Mouse (Mus musculus): ENCODE data around the gene Aip. TPM values are rescaled to one million over a fixed set of nuclear protein-coding genes. Genes with fewer than 3 reads are reported as not detected.

Aip gene
- polyA plus RNA-seq, 1 experiment from 2014 or later: 97.7 TPM

DNA sequence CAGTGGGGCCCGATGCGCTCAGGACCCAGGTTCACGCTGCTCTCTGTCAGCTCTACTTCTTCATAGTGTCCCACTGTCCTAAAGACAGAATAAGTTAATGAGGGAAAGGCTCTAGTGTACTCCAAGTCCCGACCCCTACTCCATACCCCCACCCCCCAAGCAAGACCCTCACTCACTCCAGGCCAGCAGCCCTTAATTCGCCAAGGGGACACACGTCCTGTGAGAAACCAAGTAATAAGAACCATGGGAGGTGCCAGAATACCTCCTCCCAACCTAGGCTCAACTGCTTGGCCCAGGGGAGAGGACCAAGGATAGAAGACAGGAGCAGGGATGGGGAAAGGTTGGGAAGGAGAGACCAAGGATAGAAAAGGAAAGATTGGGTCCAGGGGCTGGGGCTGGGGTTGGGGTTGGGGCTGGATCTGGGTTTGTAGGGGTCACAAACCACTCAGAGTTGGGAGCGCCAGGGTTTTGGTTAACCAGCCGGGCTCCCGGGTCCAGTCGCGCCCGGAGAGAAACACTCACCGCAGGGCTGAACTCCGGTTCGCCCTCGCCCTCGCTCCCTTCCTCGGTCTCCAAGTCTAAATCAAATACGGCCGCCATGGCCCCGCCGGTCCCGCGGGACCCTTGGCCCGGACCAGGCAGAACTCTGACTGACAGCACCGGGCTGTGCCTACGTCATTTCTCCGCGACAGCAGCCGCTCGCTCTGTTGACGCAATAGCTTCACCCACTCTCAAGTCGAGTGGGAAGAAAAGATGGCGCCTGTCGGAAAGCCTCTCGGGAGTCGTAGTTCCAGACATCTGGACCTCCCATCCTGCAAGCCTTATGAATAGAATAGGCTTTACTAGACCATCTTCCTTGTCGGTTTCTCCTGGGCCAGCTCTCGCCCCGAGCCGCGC lies 37.2 kb upstream of the Aip start, which contains the start of gene Rps6kb2:
Gene Rps6kb2, minus strand, starts transcription at position 709 of the 897 bp plus-strand sequence.
- peak; percentile 85 for ATAC-seq (ENCODE audit: insufficient number of reproducible peaks, low FRiP score, low TSS enrichment, low read depth)
- peak within 1 kb of the TSS; percentile 73 for H3K9ac ChIP-seq
- H3K36me3 ChIP-seq: peaks cover 39% of the 10 kb centered on the region
- peaks cover 16% of the 10 kb centered on the region for H3K4me1 ChIP-seq
- H3K27ac ChIP-seq: peak within 1 kb of the TSS; percentile 75
- WGBS: 6% methylated on average over 42 of the region's 42 CpGs
- H3K27me3 ChIP-seq: no peaks in the 10 kb centered on the region
- peak within 1 kb of the TSS; percentile 85 for H3K4me2 ChIP-seq
- H3K9me3 ChIP-seq: no peaks in the 10 kb centered on the region
- H3K4me3 ChIP-seq: peak within 1 kb of the TSS; percentile 73

DNA sequence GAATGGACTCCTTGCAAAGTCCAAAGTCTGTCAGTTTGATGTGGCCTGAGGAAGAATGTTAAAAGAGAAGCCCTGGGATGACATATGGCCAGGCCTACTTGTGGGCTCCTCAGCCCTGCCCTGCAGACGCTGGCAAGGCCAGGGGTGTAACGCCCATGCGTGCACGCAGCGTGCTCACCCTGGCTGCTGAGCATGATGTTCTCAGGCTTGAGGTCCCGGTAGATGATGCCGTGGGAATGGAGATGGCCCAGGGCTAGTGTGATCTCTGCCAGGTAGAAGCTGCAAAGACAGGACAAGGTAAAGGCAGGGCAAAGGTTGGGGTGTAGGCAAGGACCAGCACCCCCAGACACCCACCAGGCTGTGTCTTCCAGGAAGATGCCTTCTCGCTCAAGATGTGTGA lies 33.4 kb upstream of the Aip start:
- 97% methylated on average over 8 of the region's 8 CpGs for WGBS
- no peak overlapping the region for H3K27ac ChIP-seq
- H3K4me2 ChIP-seq: no peak overlapping the region
- H3K36me3 ChIP-seq: peaks cover 66% of the 10 kb centered on the region
- H3K4me1 ChIP-seq: peaks cover 16% of the 10 kb centered on the region
- H3K9me3 ChIP-seq: no peaks in the 10 kb centered on the region
- no peak for ATAC-seq (ENCODE audit: insufficient number of reproducible peaks, low FRiP score, low TSS enrichment, low read depth)
- H3K27me3 ChIP-seq: no peaks in the 10 kb centered on the region
- H3K4me3 ChIP-seq: no peak overlapping the region
- H3K9ac ChIP-seq: no peak overlapping the region

DNA sequence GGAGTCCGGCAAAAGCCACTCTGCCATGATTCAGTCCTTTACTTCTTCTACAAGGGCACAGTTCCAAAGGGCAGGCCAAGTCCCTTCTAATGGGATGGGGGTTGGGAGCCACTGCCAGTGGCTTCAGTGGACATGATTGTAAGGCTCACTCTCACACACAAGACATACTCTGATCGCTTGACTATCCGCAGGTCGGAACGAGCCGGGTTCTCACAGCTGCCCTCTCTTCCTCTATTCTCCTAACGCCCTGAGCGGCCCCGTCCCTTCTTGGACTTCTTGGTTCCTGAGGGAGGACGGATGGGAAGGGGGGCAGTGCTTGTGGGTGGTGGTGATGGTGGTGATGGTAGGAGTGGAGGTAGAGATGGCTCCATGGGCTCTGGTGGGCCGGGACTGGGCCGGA lies 31.1 kb upstream of the Aip start:
- Histone ChIP-seq H3K27me3 (no peaks in the 10 kb centered on the region), H3K4me3 (no peak overlapping the region), H3K9ac (no peak overlapping the region), H3K27ac (no peak overlapping the region), H3K4me2 (no peak overlapping the region), H3K36me3 (peaks cover 83% of the 10 kb centered on the region), H3K9me3 (no peaks in the 10 kb centered on the region), H3K4me1 (peaks cover 1% of the 10 kb centered on the region; the same call in 1 of the 2 replicates)
- WGBS: 90% methylated on average over 12 of the region's 12 CpGs
- no peak for ATAC-seq (ENCODE audit: insufficient number of reproducible peaks, low FRiP score, low TSS enrichment, low read depth)

DNA sequence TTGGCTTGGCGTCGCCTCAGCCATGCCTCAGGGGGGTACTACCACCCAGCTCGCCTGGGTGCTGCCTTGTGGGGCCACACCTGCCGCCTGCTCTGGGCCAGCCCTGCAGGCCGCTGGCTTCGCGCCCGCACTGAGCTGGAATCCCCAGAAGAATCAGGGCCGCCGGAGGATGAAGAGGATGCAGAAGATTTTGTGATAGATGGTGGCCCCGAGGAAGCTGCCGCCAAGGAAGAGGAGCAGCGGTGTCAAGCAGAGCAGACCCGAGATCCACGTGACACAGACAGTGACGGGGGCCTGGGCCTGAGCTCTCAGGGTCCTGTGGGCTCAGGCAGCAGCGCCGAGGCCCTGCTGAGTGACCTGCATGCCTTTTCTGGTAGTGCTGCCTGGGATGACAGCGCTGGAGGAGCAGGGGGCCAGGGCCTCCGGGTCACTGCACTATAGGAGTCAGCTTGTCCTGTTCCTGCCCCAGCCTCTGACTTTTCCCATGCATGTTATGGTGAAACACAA lies 30.5 kb upstream of the Aip start:
- no peaks in the 10 kb centered on the region for H3K4me1 ChIP-seq
- peaks cover 81% of the 10 kb centered on the region for H3K36me3 ChIP-seq
- no peak overlapping the region for H3K27ac ChIP-seq
- H3K9me3 ChIP-seq: no peaks in the 10 kb centered on the region
- ATAC-seq (ENCODE audit: insufficient number of reproducible peaks, low FRiP score, low TSS enrichment, low read depth): no peak
- H3K27me3 ChIP-seq: no peaks in the 10 kb centered on the region
- WGBS: 77% methylated on average over 20 of the region's 20 CpGs
- no peak overlapping the region for H3K9ac ChIP-seq
- no peak overlapping the region for H3K4me2 ChIP-seq
- no peak overlapping the region for H3K4me3 ChIP-seq

DNA sequence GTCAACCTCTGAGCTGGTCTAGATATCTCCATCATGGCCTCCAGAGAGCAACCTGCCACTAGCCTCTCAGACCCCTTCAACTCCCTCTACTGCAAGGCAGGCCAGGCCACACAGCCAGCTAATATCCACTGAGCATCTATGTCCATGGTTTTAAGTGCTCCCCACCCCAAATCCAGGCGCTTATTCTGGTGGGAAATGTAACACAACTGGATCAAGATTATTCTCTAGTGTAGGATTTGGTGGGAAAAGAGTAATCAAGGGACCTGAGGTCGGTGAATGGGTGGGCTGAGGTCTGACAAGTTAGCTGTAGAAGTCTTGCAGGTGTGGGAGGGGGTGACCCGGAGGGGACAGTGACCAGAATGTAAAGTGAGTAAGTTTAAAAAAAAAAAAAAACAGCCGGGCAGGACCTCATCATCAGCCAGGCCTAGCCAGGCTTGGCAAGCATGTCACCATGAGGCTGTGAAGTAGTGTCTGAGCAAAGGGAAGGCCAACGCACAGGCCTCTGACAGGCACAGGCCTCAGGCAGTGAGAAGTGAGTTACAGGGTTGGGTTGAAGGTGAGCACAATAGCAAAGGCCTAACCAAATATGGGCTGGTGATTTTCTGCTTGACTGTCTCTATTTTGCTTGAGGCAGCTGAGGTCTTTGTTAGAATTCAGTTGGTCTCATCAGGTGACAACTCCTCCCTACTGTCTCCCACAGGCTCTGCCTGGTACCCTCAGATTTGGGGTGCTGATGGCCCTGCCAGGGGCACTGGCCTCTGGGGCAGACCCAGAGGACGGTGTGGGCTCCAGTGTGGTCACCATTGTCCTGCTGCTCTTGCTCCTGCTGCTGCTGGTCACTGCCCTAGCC lies 29.8 kb upstream of the Aip start:
- WGBS: 81% methylated on average over 6 of the region's 6 CpGs

DNA sequence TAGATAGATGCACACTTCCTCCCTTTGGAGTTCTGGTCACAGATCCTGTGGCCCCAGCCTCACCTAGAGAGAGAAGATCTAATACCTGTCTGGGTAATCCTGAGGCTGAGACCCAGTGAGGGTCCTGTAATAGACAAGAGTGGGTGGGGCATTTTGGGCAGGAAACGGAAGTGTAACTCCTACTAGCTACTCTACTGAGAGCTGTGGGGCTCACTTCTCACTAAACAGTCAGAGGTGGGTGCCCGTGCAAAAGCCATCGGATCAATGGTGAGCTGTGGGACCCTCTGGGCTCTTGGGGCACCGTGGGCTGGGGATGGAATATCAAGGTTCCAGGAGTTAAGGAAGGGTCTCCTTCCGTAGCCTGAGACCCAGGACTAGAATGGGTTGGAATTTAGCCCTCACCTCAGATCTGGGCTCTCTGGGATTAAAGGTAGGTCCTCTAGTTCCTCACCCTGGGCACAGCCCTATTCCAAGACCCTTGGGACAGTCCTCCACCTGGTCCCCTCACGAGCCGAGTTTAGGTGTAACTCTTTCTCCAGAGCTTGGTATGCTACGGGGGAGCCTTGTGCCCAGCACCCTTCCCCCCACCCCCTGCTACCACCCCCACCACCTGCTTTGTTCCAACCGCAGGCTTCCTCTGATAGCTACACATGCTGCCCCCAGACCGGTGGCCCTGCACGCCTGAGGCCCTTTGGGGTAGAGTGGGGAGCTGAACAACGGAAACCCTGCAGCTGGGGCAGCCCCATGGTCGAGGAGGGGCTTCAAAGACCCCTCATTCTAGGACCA lies 29.0 kb upstream of the Aip start:
- peaks cover 84% of the 10 kb centered on the region for H3K36me3 ChIP-seq
- ATAC-seq (ENCODE audit: insufficient number of reproducible peaks, low FRiP score, low TSS enrichment, low read depth): no peak

More for the DNA sequence above, 29.8 kb upstream of the Aip start:
- ATAC-seq (ENCODE audit: insufficient number of reproducible peaks, low FRiP score, low TSS enrichment, low read depth): no peak
- Histone ChIP-seq H3K4me3 (no peak overlapping the region), H3K27ac (no peak overlapping the region; the same call in 1 of the 2 replicates), H3K9me3 (no peaks in the 10 kb centered on the region), H3K4me2 (no peak overlapping the region), H3K9ac (0 out of 2 replicates have a peak overlapping the region, but pooled peaks have one; percentile 14), H3K36me3 (peaks cover 82% of the 10 kb centered on the region), H3K4me1 (no peaks in the 10 kb centered on the region), H3K27me3 (no peaks in the 10 kb centered on the region)

DNA sequence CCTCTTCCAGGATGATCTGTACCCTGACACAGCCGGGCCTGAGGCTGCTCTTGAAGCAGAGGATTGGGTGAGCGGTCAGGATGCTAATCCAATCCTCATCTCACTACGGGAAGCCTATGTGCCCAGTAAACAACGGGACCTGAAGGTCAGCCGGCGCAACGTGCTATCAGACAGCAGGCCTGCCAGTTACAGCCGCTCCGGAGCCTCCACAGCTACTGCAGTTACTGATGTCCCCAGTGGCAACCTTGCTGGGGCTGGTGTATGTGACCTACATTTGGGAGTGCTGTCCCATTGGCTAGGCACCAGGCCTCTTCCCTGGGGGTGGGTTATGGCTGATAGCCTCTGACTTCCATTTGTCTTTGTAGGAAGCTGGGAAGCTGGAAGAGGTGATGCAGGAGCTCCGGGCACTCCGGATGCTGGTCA lies 27.6 kb upstream of the Aip start, which contains the start of gene Ptprcap:
Gene Ptprcap, plus strand, starts transcription at position 373 of the 423 bp plus-strand sequence.
- H3K36me3 ChIP-seq: peaks cover 70% of the 10 kb centered on the region
- peaks cover 15% of the 10 kb centered on the region for H3K4me1 ChIP-seq
- no peaks in the 10 kb centered on the region for H3K9me3 ChIP-seq
- WGBS: 72% methylated on average over 11 of the region's 11 CpGs
- no peak within 1 kb of the TSS for H3K4me2 ChIP-seq
- no peak within 1 kb of the TSS for H3K27ac ChIP-seq
- no peak within 1 kb of the TSS for H3K4me3 ChIP-seq
- no peak for ATAC-seq (ENCODE audit: insufficient number of reproducible peaks, low FRiP score, low TSS enrichment, low read depth)
- no peaks in the 10 kb centered on the region for H3K27me3 ChIP-seq
- H3K9ac ChIP-seq: no peak within 1 kb of the TSS

More for the DNA sequence above, 29.0 kb upstream of the Aip start:
- H3K4me3 ChIP-seq: no peak overlapping the region
- H3K9me3 ChIP-seq: no peaks in the 10 kb centered on the region
- no peak overlapping the region; the same call in 1 of the 2 replicates for H3K27ac ChIP-seq
- no peaks in the 10 kb centered on the region for H3K27me3 ChIP-seq
- 78% methylated on average over 13 of the region's 13 CpGs for WGBS
- no peak overlapping the region for H3K9ac ChIP-seq
- peaks cover 7% of the 10 kb centered on the region for H3K4me1 ChIP-seq
- no peak overlapping the region for H3K4me2 ChIP-seq

DNA sequence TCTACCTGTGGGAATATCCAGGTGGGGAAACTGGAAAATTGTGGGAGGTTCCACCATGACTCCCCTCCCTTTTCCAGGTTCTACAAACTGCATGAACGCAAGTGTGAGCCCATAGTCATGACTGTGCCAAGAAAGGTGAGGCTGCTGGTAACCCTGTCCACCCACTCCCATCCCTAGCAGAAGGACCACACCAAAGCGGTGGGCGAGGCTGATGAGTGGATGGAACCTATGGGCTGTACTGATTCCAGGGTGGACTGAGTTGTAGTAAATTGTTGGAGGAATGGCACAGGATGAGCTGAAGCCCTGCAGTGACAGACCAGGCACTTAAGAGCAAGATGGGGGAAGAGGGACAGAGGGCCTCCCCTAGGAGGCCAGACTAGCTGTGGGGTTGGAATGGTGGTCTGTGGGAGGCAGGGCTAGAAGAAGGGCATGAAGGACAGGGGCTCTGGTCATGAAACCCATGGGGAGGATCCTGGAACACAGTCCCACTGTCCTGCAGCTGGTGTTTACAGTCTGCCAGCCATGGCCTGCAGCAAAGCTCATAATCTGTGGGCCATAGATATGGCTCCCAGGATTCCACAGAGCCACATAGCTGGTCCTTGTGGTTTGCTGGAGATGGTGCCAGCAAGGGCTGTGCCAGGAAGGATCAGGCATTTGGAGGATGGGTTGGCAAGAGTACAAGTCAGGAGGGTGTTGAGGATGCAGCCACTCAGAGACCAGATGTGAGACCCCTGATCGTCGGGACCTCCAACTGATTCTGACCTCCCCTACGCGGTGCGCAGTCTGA lies 27.0 kb upstream of the Aip start:
- Histone ChIP-seq H3K4me3 (no peak overlapping the region), H3K27me3 (no peaks in the 10 kb centered on the region), H3K36me3 (peaks cover 64% of the 10 kb centered on the region), H3K4me1 (peaks cover 20% of the 10 kb centered on the region), H3K9me3 (no peaks in the 10 kb centered on the region), H3K27ac (no peak overlapping the region), H3K9ac (no peak overlapping the region), H3K4me2 (no peak overlapping the region)
- no peak for ATAC-seq (ENCODE audit: insufficient number of reproducible peaks, low FRiP score, low TSS enrichment, low read depth)
- WGBS: 85% methylated on average over 8 of the region's 8 CpGs

DNA sequence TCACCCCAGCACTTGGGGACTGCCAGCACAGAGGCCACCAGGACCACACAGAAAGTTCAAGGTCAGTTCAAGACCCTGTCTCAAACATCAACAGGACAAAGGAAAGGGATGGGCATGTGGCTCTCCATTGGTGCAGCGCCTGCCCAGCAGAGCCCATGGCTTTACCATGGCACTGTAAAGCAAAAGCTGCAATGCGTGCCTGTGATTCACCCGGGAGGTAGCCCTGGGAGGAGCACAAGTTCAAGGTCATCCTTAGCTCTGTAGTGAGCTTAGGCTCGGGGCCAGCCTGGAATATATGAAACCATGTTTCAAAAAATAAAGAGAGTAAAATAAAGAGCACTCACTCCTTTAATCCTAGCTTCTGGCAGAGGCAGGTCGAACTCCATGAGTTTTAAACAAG lies 26.2 kb upstream of the Aip start:
- ATAC-seq (ENCODE audit: insufficient number of reproducible peaks, low FRiP score, low TSS enrichment, low read depth): no peak
- Histone ChIP-seq H3K4me2 (no peak overlapping the region), H3K27ac (no peak overlapping the region), H3K9ac (no peak overlapping the region), H3K9me3 (no peaks in the 10 kb centered on the region), H3K36me3 (peaks cover 57% of the 10 kb centered on the region), H3K27me3 (no peaks in the 10 kb centered on the region), H3K4me1 (peaks cover 22% of the 10 kb centered on the region), H3K4me3 (no peak overlapping the region)
- WGBS: 90% methylated on average over 5 of the region's 5 CpGs

DNA sequence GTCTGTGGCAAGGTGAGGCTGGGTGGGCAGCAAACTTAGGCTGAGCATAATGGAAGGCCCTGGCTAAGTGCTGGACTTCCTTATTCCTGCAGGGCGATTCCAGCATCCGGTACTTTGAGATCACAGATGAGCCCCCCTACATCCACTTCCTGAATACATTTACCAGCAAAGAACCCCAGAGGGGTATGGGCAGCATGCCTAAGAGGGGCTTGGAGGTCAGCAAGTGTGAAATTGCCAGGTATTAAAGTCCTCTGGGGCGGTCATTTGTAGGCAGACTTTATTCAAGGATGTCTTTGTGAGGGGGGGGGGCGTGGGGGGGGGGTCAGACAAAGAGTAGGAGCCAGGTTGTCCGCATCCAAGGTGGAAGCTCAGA lies 25.8 kb upstream of the Aip start:
- ATAC-seq (ENCODE audit: insufficient number of reproducible peaks, low FRiP score, low TSS enrichment, low read depth): no peak
- Histone ChIP-seq H3K36me3 (peaks cover 53% of the 10 kb centered on the region), H3K4me1 (peaks cover 22% of the 10 kb centered on the region), H3K9me3 (no peaks in the 10 kb centered on the region), H3K4me3 (no peak overlapping the region), H3K4me2 (no peak overlapping the region), H3K9ac (no peak overlapping the region), H3K27me3 (no peaks in the 10 kb centered on the region), H3K27ac (no peak overlapping the region)
- WGBS: 65% methylated on average over 5 of the region's 5 CpGs
